Mouse (Mus musculus): ENCODE data around the gene Cdc20. TPM values are rescaled to one million over a fixed set of nuclear protein-coding genes. Genes with fewer than 3 reads are reported as not detected.

Cdc20 gene
- total RNA-seq, 2 experiments from 2014 or later, result 1.5 to 2.3 TPM

- DNase-seq (ENCODE audit: low spot score), result no peak
- intact Hi-C loops (cut with DNase I), result loop anchor here (5.0 kb wide), 1 partner anchor 93 kb away; no protein-coding TSS in a partner anchor
Measured at GRCm38 (mm10) chr4:118424541-118425160, 12.5 kb downstream of the Cdc20 start.

DNA sequence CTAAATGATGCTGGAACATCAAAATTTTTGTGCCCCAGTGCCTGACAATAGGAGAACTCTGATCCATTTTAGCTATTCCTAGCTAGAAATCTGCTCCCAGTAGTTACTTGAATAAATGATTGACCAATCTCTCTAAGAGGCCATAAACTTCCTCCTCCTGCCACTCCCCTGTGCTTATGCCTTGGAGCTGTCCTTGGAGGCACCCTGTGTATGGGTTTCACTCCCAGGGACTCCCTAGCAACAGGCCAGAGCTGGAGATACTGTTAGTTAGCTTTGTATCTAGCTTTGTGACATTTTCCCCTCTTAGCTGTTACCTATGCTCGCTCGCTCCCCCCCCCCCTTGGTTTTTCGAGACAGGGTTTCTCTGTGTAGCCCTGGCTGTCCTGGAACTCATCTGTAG is 15.8 kb downstream of the Cdc20 start:
- intact Hi-C loops (cut with DNase I), result no loop called here
- no peak for DNase-seq (ENCODE audit: low spot score)

DNA sequence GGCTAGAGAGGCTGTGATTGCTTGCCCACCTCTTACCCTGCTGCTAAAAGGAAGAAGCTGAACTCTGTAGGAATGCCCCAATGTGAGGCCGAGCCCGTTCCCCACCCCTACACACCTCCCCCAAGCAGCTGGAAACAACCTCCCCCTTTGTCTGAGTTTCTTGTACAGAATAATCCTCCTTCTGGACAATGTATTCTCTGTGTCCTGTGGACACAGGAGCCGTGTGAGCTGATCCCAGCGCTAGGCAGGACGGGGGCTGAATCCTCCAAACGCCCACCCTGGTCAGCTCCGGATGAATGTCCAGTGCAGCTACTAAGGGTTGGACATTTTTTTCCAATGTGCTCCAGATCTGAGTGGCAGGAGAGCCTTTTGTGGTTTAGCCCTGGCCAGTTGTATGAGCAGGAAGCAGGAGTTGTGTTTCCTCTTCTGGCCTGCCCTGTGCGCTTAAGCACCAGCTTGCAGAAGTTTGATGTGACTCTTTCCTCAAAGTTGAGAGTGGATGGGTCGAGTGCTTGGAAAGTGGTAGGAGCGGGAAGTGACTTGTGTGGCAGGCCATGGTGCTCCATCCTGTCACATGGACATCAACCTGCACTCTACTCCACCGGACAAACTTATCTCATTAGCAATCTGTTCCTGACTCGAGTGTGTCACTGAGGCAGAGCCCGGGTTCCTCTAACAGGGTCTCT is 19.9 kb downstream of the Cdc20 start:
- DNase-seq (ENCODE audit: low spot score), result no peak
- intact Hi-C loops (cut with DNase I), result no loop called here

GRCm38 (mm10) chr4:118416329-118416728 is 20.8 kb downstream of the Cdc20 start:
- intact Hi-C loops (cut with DNase I), result no loop called here

GRCm38 (mm10) chr4:118415779-118416178 is 21.4 kb downstream of the Cdc20 start:
- intact Hi-C loops (cut with DNase I), result no loop called here
- DNase-seq (ENCODE audit: low spot score), result no peak

More at GRCm38 (mm10) chr4:118416329-118416728, 20.8 kb downstream of the Cdc20 start:
- DNase-seq (ENCODE audit: low spot score), result no peak

GRCm38 (mm10) chr4:118413553-118413952 is 23.6 kb downstream of the Cdc20 start:
- no peak for DNase-seq (ENCODE audit: low spot score)
- intact Hi-C loops (cut with DNase I), result no loop called here

GRCm38 (mm10) chr4:118410871-118411270 is 26.3 kb downstream of the Cdc20 start:
- intact Hi-C loops (cut with DNase I), result no loop called here
- no peak for DNase-seq (ENCODE audit: low spot score)

DNA sequence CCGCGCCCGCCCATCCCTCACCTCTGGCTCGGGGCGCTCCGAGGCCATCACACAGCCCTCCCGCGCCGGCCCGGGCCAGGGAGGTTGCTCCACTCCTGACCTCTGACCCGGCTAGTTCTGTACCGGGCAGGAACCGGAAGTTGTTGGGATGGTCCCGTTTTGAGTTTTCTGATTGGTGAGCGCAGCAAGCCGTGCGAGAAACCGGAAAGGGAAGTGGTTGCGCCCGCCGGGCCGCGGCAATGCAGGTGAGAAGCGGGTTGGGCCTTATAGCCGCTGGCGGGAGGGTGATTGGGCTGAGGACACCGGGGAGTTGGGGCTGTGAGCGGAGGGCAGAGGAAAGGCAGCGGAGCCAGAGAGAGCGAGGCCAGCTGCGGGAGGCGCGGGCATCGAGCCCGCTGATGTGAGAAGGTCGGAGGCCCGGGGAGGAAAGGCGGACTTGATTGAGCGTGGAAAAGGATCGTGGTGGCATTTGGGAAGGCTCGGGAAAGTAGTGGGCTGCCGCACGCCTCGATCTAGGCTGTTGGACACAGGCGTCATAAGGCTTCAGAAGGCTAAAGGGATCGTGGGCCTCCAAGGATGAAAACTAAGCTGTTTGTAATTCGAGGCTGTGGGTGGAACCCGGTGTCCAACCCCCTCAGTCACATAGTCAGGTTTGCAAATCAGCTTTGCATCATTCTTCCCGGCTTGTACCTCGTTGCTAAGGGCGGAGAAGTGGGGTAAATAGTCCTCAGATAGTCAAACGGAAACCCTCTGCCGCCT is 27.8 kb downstream of the Cdc20 start, which contains the start of the genes Szt2 and Med8:
Szt2 (minus strand) TSS at position 132 of the 759 bp plus-strand sequence.
Med8 (plus strand) TSS at position 196 of the 759 bp plus-strand sequence.
- intact Hi-C loops (cut with DNase I), result loop anchor here (2.0 kb wide), 1 partner anchor 17 kb away; no protein-coding TSS in a partner anchor
- peak; percentile 86 for DNase-seq (ENCODE audit: low spot score)

DNA sequence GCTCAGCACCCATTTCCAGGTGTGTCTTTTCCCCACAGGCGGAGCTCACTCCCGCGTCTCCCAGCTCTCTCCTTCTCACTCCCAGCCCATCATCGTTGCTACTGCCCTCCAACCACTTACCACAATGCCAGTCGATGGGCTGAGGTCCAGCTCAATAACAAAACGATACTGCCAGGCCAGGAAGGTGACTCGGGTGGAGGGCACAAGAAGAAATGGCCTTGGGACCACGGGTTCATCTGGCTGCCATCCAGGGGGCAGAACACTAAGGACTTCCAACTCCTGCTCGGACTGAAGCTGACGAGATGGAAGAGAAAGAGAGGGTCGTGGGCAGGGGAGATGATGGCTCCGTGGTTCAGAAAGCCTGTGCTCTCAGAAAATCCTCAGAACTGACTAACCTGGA is 34.5 kb downstream of the Cdc20 start:
- intact Hi-C loops (cut with DNase I), result no loop called here
- DNase-seq (ENCODE audit: low spot score), result no peak

GRCm38 (mm10) chr4:118401918-118402317 is 35.2 kb downstream of the Cdc20 start:
- no peak for DNase-seq (ENCODE audit: low spot score)
- intact Hi-C loops (cut with DNase I), result no loop called here

- DNase-seq (ENCODE audit: low spot score), result no peak
- intact Hi-C loops (cut with DNase I), result no loop called here
Measured at GRCm38 (mm10) chr4:118401421-118401820, 35.7 kb downstream of the Cdc20 start.

DNA sequence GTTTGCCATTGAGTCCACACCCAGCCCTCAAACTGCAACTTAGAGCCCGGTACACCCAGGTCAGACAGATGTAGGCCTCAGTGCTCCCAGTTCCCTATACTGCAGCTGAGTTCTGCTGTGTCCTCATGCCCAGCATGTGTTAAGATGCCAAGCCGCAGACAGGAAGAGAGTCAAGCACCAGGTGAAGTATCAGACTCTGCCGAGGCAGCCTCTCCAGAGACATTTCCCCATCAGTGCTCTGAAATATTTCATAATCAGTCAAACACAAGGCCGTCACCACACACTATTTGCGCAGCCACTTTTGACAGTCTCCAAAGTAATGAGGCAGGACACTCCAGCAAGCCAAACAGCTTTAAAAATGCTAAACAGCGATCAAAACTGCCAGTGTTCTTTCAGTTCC is 38.8 kb downstream of the Cdc20 start:
- DNase-seq (ENCODE audit: low spot score), result no peak
- intact Hi-C loops (cut with DNase I), result no loop called here

- intact Hi-C loops (cut with DNase I), result no loop called here
- DNase-seq (ENCODE audit: low spot score), result no peak
Measured at GRCm38 (mm10) chr4:118396433-118396832, 40.7 kb downstream of the Cdc20 start.

GRCm38 (mm10) chr4:118395289-118395688 is 41.9 kb downstream of the Cdc20 start:
- intact Hi-C loops (cut with DNase I), result no loop called here
- no peak for DNase-seq (ENCODE audit: low spot score)

DNA sequence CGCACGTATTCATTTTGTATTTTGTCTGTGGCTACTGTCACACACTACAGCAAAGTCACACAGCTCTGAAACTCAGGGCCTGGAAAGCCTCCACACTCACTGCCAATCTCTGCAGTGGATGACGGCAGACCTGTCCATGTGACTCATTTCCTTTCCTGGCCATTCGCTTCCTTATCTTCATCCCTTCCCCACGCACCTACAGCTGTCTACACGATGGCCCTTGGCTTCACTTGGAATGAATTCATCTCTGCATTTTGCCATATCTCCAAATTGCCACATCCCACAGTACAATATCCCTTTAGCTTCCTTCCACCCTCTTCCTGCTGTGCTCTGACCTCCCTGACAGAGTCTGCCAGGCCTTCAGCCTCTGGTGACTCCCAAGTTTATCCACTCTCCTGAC is 42.6 kb downstream of the Cdc20 start:
- DNase-seq (ENCODE audit: low spot score), result no peak
- intact Hi-C loops (cut with DNase I), result no loop called here

DNA sequence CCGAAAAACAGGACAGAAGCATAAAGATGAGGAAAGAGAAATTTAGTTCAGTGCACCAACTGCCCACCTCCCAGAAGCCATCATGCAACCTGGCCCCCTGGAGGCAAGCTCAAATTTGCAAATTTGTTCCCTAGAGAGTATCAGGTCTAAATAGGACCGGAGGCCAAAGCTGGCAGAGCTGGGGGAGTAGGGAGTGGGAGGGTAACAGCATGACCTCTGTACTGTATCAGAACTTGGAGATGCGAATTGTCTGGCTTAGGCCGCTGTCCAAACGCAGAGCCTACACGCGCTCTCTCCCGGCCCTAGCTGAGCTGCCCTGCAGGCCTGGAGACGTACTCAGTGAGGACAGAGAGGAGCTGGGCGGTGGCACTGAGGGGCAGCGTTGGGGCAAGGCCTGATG is 47.0 kb downstream of the Cdc20 start:
- DNase-seq (ENCODE audit: low spot score), result no peak
- intact Hi-C loops (cut with DNase I), result no loop called here

DNA sequence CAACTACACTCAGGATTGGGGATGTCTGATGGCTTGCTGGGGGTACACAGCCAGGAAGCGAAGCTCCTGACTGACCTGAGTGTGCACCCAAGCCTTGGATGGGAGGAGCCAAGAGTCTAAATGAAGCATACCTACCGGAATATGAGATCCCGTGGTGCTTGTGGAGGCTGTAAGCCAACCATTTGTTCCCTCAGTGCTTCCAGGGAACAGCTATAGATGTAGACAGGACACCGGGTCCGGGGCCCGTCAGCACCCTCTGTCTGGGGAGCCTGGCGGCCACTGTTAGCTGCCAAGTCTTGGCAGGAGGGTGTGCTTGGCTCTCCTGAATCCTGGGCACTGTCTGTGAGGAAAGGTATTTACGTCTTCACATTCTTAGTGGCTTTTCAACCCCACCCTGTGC is 49.8 kb downstream of the Cdc20 start:
- intact Hi-C loops (cut with DNase I), result no loop called here
- DNase-seq (ENCODE audit: low spot score), result no peak

- intact Hi-C loops (cut with DNase I), result no loop called here
Measured at GRCm38 (mm10) chr4:118383271-118383670, 53.9 kb downstream of the Cdc20 start.

More at GRCm38 (mm10) chr4:118383271-118383670, 53.9 kb downstream of the Cdc20 start:
- no peak for DNase-seq (ENCODE audit: low spot score)

All from heart, postnatal 25 days (tissue).